Mouse (Mus musculus) cerebellum, postnatal 36 days (tissue): ENCODE results near the gene Atf5.
A peak's percentile ranks its signal among the peaks of the same experiment; 100 is the strongest.

Experiments used
- DNase-seq, 2 experiments: peaks; one replicate each; pipeline ENCODE4 v3.0.0; 2021 to 2022; ENCODE audit warnings: mixed read lengths in 2 of 2

The Atf5 gene

GRCm38 (mm10) chr7:44850146-44850545 lies 33.7 kb upstream of the Atf5 start:
- DNase-seq = peak; percentile 69 to 76

DNA sequence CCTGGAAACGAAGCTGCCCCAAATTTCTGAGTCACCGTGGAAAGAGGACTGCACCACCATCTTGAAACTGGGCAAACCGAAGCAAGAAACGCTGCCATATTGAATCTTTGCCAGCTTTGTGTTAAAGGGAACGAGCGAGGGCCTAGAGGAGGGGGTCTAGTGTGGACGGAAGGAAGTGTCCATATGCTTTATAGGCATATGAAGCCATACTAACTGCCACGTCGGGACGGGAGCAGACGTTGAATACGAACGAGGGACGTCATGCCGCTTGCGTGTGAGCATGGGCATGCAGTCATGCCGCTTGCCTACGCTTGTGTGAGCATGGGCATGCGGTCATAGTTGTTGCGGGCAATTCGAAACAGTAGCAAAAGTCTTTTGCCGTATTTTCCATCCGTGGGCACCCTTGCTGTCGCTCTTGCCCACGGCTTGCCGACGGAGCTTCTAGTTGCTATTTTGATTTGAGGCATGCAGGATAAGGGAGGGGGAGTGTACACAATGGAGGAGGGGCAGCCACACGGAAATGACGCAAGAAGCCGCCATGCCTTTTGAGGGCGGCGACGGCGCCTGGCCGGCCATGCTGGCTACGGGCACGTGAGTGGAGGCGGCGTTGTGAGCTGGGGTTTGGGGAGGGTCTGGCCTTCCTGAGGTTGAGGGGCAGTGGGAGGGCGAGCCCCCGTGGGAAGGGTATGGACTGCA lies 33.1 kb upstream of the Atf5 start:
- peak; percentile 87 for DNase-seq

DNA sequence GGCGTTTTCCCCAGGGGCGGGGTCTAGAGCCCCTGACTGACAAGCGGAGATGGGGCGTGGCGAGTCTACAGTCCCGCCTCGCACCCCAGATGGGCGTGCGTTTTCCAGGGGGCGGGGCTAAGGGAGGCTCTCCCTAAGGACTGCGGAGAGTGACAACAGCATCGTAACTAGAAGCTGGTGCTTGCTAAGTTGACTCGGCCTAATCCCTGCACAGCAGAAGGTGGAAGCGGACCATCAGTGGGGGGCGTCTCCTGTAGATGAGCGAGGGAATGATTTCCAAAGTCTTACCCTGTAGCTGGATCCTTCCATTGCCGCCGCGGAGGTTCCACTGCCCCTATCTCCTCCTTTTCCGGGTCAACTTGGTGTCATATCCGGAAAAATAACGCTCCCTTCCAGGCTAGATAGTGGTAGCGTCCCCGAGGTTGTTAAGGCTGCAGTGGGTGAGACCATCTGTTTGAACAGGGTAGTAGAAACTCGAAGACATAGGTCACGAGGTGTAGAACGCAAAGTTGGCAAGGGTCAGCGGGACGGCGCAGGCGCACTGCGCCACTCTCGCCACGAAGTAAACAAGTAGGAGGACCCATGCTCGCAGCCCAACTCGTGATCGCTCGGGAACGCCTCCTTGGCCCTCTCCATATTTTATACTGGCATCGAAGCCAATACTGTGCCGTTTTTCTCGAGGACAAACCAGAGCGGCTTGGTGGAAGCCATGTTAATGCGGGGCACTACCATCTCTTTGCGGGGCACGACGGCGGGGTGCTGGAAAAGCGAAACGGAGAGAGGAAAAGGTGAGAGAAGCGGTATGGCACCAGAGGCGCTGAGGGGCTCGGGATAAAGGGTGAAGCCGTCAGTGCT lies 32.3 kb upstream of the Atf5 start, which contains the start of the genes Akt1s1 and Tbc1d17:
Akt1s1 (plus strand) TSS at position 431 of the 855 bp plus-strand sequence.
Tbc1d17 (minus strand) TSS at position 519 of the 855 bp plus-strand sequence.
- DNase-seq = peak; percentile 100

DNA sequence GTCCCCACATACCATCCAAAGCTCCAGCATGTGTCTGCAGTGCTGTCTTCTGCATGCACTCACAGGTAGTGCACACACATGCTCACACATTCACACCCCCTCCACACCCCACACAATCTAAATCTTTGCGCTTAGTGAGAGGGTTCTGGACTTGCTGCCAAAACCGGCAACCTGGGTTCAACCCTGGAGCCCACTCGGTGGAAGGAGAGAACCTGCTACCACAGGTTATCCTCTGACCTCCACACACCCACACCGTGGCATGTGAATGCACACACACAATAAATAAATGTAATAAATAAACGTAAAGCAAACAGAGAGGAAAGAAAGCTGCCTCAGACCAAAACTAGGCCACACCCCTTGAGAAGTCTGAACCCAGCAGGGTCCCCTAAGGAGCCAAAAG lies 31.3 kb upstream of the Atf5 start:
- DNase-seq = peak in 1 of 2 experiments; percentile 21

DNA sequence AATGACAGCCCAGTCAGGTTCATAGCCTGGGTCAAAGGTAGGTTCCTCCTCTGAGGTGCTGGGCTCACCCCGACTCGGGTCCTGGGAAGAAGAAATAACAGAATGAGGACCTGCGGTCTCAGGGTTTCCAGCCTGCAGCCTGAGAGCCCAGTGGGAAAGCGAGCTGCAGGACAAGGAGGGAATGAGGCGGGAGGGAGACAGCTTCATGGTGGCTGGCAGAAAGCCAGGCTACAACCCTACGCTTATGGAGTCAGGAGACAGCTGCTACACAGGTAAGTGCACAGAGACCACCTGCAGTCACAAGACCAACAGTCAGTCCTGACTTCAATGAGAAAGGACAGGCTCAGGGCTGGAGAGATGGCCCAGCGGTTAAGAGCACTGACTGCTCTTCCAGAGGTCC lies 30.3 kb upstream of the Atf5 start:
- DNase-seq = no peak

- DNase-seq = no peak
Measured at GRCm38 (mm10) chr7:44845006-44845405, 28.5 kb upstream of the Atf5 start.

DNA sequence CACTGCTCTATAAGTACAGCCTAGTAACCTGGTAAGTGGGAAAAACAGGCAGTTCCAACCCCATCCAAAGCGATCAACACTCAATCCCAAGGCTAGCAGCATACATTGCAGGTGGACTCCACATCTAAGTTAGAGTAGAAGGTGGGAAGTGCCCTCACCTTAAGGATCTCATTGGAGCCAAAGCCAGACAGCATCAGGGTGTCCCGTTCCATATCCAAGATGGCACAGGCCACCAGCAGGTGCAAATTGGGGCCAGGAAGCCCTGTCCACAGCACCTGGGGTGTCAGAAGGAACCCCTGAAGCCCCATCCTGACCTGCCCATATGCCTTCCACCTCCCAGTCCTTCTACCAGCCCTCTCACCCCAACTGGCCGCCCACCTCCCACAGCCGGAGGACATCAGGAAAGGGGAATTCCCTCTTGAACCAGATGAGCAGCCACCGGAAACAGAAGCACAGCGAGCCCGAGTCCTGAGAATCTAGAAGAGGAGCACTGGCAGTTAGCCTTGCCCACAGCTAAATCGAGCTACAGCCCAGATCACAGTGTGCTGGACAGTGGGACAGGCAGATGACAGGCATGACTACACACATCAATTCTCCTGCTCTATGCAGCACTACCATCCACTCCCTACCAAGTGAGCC lies 25.5 kb upstream of the Atf5 start:
- DNase-seq = no peak

DNA sequence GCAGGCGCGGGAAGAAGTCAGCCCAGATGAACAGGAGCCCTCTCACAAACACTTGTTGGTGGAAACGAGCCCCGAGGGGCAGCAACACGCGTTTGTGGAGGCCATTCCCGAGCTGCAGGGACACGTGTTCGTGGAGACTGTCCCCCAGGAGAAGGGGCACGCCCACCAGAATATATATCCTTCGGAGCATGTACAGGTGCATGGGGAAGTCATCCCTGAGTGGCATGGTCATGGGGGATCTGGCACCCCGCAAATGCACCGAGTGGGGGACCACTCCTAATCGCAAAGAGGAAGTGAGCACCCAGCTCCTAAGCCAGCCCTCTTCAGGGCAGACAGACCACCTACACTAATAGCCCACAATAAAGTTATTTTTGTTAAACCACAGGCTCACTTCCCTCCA lies 24.0 kb upstream of the Atf5 start:
- DNase-seq = no peak

DNA sequence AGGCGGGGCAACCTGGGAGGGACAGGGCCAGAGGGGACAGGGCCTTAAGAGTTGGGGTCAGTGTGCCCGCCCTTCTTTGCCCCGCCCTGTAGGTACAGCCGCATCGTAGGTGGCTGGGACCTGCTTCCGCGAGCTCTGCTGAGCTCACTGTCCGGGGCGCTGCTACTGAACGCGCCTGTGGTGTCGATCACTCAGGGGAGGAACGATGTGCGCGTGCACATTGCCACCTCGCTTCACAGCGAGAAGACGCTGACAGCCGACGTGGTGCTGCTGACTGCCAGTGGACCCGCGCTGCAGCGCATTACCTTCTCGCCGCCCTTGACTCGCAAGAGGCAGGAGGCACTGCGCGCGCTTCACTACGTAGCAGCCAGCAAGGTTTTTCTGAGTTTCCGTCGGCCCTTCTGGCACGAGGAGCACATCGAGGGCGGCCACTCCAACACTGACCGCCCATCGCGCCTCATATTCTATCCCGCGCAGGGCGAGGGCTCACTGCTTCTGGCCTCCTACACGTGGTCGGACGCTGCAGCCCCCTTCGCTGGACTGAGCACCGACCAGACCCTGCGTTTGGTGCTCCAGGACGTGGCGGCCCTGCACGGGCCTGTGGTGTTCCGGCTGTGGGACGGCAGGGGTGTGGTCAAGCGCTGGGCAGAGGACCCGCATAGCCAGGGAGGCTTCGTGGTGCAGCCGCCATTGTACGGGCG lies 23.2 kb upstream of the Atf5 start:
- DNase-seq = no peak

GRCm38 (mm10) chr7:44839171-44839490 lies 22.7 kb upstream of the Atf5 start:
- DNase-seq = no peak

DNA sequence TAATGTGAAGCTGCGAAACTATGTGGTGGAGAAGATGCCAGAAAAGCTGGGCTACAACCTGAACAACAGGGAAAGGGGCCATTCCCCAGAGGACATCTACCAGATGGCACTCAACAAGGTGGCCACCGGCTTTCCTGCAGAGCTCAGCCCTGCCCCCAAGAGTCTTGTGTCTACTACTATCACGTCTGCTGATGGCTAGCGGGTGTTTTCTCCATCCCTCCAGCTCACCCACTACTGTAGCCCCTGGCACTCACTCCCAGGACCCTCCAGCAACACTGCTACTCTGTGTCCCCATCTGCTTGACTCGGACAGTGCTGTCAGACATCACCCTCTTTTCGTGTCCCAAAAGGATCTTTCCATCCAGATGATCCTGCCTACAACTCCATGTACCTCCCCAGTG lies 21.6 kb upstream of the Atf5 start:
- no peak for DNase-seq

DNA sequence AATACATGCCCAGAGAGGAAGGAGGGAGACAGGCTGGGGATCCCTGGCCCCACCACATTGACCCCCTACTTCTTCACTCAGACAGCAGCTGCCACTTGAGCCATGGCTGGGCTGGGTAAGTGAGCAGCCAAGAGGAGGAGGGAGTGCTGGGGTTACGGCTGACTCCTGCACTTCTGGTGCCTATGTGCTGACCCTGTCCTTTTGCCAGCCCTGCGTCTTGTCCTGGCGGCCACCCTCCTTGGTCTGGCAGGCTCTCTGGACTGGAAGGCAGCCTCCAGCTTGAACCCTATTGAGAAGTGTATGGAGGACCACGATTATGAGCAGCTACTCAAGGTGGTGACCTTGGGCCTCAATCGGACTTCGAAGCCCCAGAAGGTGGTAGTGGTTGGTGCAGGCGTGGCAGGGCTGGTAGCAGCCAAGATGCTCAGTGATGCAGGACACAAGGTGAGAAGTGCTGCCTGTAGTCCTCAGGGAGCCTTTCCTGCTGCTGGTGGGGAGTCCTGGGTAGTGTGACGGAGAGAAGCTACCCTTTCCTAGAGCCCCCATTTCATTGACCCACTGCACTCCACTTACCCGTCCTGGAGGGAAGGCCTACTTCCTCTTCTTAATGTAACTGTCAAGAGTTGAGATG lies 20.1 kb upstream of the Atf5 start:
- no peak for DNase-seq

GRCm38 (mm10) chr7:44836016-44836404 lies 19.6 kb upstream of the Atf5 start:
- no peak for DNase-seq

DNA sequence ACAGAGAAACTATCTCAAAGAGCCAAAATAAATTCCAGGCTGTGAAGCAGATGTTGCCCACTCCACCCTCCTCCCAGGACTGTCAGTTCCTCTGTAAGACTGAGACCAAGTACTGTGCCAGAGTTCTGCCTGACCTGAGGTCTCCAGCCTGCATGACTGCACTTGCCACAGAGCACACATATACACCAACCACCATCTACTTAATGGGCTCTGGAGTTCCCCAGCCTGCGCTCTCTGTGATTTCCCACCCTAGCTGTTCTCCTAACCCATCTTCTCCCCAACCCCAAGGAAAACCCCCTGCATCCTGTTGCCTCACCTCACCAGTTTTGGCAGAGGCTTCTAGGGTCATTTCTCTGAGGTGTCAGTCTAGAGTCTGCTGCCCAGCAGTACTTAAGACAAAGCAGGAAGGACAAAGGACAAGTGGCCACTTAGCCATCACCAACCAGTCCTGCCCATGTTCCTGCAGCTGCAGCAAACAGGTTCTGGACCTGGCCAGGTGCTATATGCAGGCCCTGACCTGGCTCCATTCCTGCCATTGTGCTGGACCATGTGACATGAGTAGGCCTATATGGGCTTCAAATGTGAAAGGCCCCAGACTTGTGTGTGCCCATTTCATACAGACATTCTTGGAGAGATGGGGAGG lies 19.0 kb upstream of the Atf5 start:
- no peak for DNase-seq

GRCm38 (mm10) chr7:44832763-44833162 lies 16.3 kb upstream of the Atf5 start:
- no peak for DNase-seq

DNA sequence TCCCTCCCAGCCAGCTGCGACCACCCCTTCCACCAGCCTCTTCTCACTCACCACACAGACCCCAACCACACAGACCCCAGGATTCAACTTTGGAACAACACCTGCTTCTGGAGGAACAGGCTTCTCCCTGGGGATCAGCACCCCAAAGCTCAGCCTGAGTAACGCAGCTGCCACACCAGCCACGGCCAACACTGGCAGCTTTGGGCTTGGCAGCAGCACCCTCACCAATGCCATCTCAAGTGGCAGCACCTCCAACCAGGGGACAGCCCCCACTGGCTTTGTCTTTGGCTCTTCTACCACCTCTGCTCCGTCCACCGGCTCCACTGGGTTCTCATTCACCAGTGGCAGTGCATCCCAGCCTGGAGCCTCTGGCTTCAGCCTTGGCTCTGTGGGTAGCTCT lies 12.2 kb upstream of the Atf5 start:
- DNase-seq = no peak

DNA sequence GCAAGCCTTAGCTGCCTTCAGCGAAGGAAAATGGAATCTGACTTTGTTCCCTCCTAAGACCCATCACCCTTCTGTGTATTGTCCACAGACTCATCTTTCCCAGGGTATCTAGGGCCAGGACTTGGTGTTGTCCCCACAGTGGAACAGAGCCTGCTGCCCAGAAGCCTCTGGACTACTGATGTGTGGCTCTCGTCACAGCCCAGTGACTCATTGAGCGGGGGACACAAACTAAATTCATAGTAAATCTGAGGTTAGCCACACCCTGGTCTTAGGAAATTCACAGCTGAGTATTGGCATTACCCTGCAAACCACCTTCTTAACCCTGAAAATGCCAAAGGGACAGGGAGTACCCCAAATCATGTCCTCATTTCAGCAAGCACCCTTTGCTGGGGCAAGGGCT lies 10.3 kb upstream of the Atf5 start:
- DNase-seq = no peak

DNA sequence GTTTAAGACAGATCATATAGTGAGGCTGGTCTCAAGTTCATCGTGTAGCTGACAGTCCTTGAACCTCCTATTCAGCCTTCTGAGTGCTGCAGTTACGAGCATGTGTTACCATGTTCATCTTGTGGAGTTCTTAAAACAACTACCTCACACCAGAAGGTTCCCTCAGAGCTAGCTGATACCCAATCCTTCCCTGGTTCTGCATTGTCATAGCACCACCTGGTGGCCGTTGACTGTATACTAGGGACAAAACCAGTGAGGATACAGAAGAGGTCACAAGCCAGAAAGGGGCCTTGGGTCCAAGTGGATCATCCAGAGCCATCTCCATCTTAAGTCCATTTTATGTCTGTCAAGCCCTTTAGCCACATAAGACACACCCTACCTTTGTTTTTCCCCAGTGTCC lies 8.4 kb upstream of the Atf5 start:
- peak; percentile 86 to 87 for DNase-seq

- DNase-seq = no peak
Measured at GRCm38 (mm10) chr7:44823409-44823808, 7.0 kb upstream of the Atf5 start.

- no peak for DNase-seq
Measured at GRCm38 (mm10) chr7:44821666-44822448, 5.4 kb upstream of the Atf5 start.

DNA sequence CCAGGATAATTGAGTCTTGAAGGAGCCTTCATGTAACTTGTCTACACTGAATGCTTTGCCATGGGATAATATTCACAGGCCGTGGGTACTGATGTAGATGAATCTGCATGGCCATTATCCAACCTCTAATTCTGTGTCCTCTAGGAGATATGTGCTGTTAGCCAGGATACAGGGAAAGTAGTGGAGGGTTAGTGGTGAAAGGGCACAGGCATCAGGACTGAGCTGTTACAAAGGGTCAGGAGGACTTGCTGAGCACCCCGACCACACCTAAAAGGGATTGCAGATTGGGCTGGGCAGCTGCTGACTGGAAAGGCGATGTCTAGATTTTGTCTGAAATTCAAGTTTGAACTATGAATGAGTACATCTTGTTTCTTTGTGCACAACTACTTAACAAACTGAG lies 4.1 kb upstream of the Atf5 start:
- DNase-seq = no peak
